Mouse (Mus musculus): Measurements from ENCODE around the gene Gjd3. TPM values are rescaled to one million over a fixed set of nuclear protein-coding genes. Genes with fewer than 3 reads are reported as not detected.
A peak's percentile ranks its signal among the peaks of the same experiment; 100 is the strongest.
"Not testable (repeated sequence)": the region's sequence is repeated elsewhere in the genome, so short reads cannot be mapped to it uniquely, and the experiment has no call there.

Gjd3 gene
- total and polyA plus RNA-seq, 2 experiments from 2014 or later: 4.5 to 5.1 TPM

- Histone ChIP-seq H3K27ac (ENCODE audit: low read depth, low read length) (peak overlapping the region; percentile 26), H3K9ac (replicated peaks; ENCODE audit: low read length, poor library complexity, severe bottlenecking) (peak overlapping the region; percentile 61), H3K4me3 (ENCODE audit: low read depth, low read length) (peak overlapping the region; percentile 56), H3K4me2 (ENCODE audit: low read depth, low read length, poor library complexity, severe bottlenecking) (peak overlapping the region; percentile 87), H3K9me3 (ENCODE audit: low read length) (no peaks in the 10 kb centered on the region), H3K27me3 (ENCODE audit: insufficient read depth, low read length) (0 out of 2 replicates have a peak, but pooled peaks cover 3% of the 10 kb centered on the region), H3K4me1 (ENCODE audit: insufficient read depth, low read length) (peaks cover 14% of the 10 kb centered on the region; the same call in 1 of the 2 replicates), H3K36me3 (ENCODE audit: insufficient read depth, low read length) (no peaks in the 10 kb centered on the region)
- peak; percentile 93 for DNase-seq (ENCODE audit: low spot score)
- WGBS: 2% methylated on average over 30 of the region's 38 CpGs
- ATAC-seq (ENCODE audit: low FRiP score): peak; percentile 86
- TF ChIP-seq CTCF (IDR thresholded peaks at IDR 0.05): no peak
Measured at GRCm38 (mm10) chr11:98937410-98937913, 45.4 kb downstream of the Gjd3 start.

- ATAC-seq (ENCODE audit: low FRiP score) (no peak), DNase-seq (ENCODE audit: low spot score) (no peak)
- Histone ChIP-seq H3K9ac (replicated peaks; ENCODE audit: low read length, poor library complexity, severe bottlenecking) (peak overlapping the region; percentile 61), H3K4me3 (ENCODE audit: low read depth, low read length) (peak overlapping the region; percentile 56), H3K36me3 (ENCODE audit: insufficient read depth, low read length) (no peaks in the 10 kb centered on the region), H3K27me3 (ENCODE audit: insufficient read depth, low read length) (0 out of 2 replicates have a peak, but pooled peaks cover 3% of the 10 kb centered on the region), H3K9me3 (ENCODE audit: low read length) (no peaks in the 10 kb centered on the region), H3K4me1 (ENCODE audit: insufficient read depth, low read length) (peaks cover 17% of the 10 kb centered on the region; the same call in 1 of the 2 replicates), H3K27ac (ENCODE audit: low read depth, low read length) (no peak overlapping the region; the same call in 1 of the 2 replicates), H3K4me2 (ENCODE audit: low read depth, low read length, poor library complexity, severe bottlenecking) (peak overlapping the region; percentile 87)
- TF ChIP-seq CTCF (IDR thresholded peaks at IDR 0.05): no peak
- 4% methylated on average over 23 of the region's 23 CpGs for WGBS
Measured at GRCm38 (mm10) chr11:98936606-98937409, 46.0 kb downstream of the Gjd3 start.

- H3K36me3 ChIP-seq (ENCODE audit: insufficient read depth, low read length): no peaks in the 10 kb centered on the region
- peaks cover 18% of the 10 kb centered on the region; the same call in 1 of the 2 replicates for H3K4me1 ChIP-seq (ENCODE audit: insufficient read depth, low read length)
- DNase-seq (ENCODE audit: low spot score) (no peak), ATAC-seq (ENCODE audit: low FRiP score) (no peak)
- H3K9ac ChIP-seq (replicated peaks; ENCODE audit: low read length, poor library complexity, severe bottlenecking): no peak overlapping the region; the same call in 1 of the 2 replicates
- peak overlapping the region; percentile 87 for H3K4me2 ChIP-seq (ENCODE audit: low read depth, low read length, poor library complexity, severe bottlenecking)
- 0 out of 2 replicates have a peak, but pooled peaks cover 3% of the 10 kb centered on the region for H3K27me3 ChIP-seq (ENCODE audit: insufficient read depth, low read length)
- H3K27ac ChIP-seq (ENCODE audit: low read depth, low read length): no peak overlapping the region
- no peak for TF ChIP-seq CTCF (IDR thresholded peaks at IDR 0.05)
- H3K9me3 ChIP-seq (ENCODE audit: low read length): no peaks in the 10 kb centered on the region
- 7% methylated on average over 29 of the region's 29 CpGs for WGBS
- peak overlapping the region; percentile 56; the same call in 1 of the 2 replicates for H3K4me3 ChIP-seq (ENCODE audit: low read depth, low read length)
Measured at GRCm38 (mm10) chr11:98936170-98936569, 46.6 kb downstream of the Gjd3 start.

- Histone ChIP-seq H3K4me2 (ENCODE audit: low read depth, low read length, poor library complexity, severe bottlenecking) (no peak overlapping the region), H3K27ac (ENCODE audit: low read depth, low read length) (no peak overlapping the region), H3K4me3 (ENCODE audit: low read depth, low read length) (no peak overlapping the region), H3K9ac (replicated peaks; ENCODE audit: low read length, poor library complexity, severe bottlenecking) (no peak overlapping the region), H3K27me3 (ENCODE audit: insufficient read depth, low read length) (0 out of 2 replicates have a peak, but pooled peaks cover 3% of the 10 kb centered on the region), H3K36me3 (ENCODE audit: insufficient read depth, low read length) (no peaks in the 10 kb centered on the region), H3K9me3 (ENCODE audit: low read length) (no peaks in the 10 kb centered on the region), H3K4me1 (ENCODE audit: insufficient read depth, low read length) (peaks cover 13% of the 10 kb centered on the region; the same call in 1 of the 2 replicates)
- TF ChIP-seq CTCF (IDR thresholded peaks at IDR 0.05): no peak
- ATAC-seq (ENCODE audit: low FRiP score) (no peak), DNase-seq (ENCODE audit: low spot score) (no peak)
- WGBS: 91% methylated on average over 3 of the region's 3 CpGs
Measured at GRCm38 (mm10) chr11:98935123-98935522, 47.7 kb downstream of the Gjd3 start.

GRCm38 (mm10) chr11:98934367-98934766 is 48.4 kb downstream of the Gjd3 start:
- H3K4me1 ChIP-seq (ENCODE audit: insufficient read depth, low read length): peaks cover 21% of the 10 kb centered on the region; the same call in 1 of the 2 replicates
- 88% methylated on average over 3 of the region's 3 CpGs for WGBS
- H3K27ac ChIP-seq (ENCODE audit: low read depth, low read length): no peak overlapping the region
- no peak for TF ChIP-seq CTCF (IDR thresholded peaks at IDR 0.05)
- DNase-seq (ENCODE audit: low spot score) (no peak), ATAC-seq (ENCODE audit: low FRiP score) (no peak)
- H3K36me3 ChIP-seq (ENCODE audit: insufficient read depth, low read length): no peaks in the 10 kb centered on the region
- H3K4me3 ChIP-seq (ENCODE audit: low read depth, low read length): no peak overlapping the region
- H3K9ac ChIP-seq (replicated peaks; ENCODE audit: low read length, poor library complexity, severe bottlenecking): no peak overlapping the region
- H3K27me3 ChIP-seq (ENCODE audit: insufficient read depth, low read length): 0 out of 2 replicates have a peak, but pooled peaks cover 3% of the 10 kb centered on the region
- no peaks in the 10 kb centered on the region for H3K9me3 ChIP-seq (ENCODE audit: low read length)
- no peak overlapping the region for H3K4me2 ChIP-seq (ENCODE audit: low read depth, low read length, poor library complexity, severe bottlenecking)

- H3K4me1 ChIP-seq (ENCODE audit: insufficient read depth, low read length): peaks cover 21% of the 10 kb centered on the region; the same call in 1 of the 2 replicates
- not testable (repeated sequence) for H3K36me3 ChIP-seq (ENCODE audit: insufficient read depth, low read length); H3K4me2 ChIP-seq (ENCODE audit: low read depth, low read length, poor library complexity, severe bottlenecking); DNase-seq (ENCODE audit: low spot score); H3K9me3 ChIP-seq (ENCODE audit: low read length); H3K9ac ChIP-seq (replicated peaks; ENCODE audit: low read length, poor library complexity, severe bottlenecking); H3K27ac ChIP-seq (ENCODE audit: low read depth, low read length); ATAC-seq (ENCODE audit: low FRiP score); H3K4me3 ChIP-seq (ENCODE audit: low read depth, low read length); H3K27me3 ChIP-seq (ENCODE audit: insufficient read depth, low read length)
- 91% methylated on average over 2 of the region's 2 CpGs for WGBS
Measured at GRCm38 (mm10) chr11:98933847-98934246, 49.0 kb downstream of the Gjd3 start.

All from midbrain, postnatal 0 days (tissue).